Mouse (Mus musculus): ENCODE results near the gene Plxna4.

The Plxna4 gene

DNA sequence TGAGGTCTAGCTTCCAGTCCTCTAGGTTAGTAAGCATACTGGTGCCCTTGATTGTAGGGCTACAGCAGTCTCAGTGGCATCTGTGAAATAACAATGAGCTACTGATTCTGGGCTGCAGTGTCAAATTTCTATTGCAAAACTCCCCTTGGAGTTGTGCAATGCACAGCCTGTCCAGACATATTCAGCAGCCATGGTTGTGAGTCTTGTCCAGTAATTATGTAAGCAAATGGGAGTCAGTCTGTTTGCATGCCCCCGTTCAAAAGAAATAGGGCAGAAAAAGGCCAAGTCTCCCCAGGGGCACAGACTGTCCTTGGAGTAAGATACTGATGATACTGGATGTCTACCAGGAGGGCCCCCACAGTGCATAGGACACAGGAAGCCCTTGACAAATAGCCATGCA, 420.3 kb downstream of the Plxna4 start:
- no peak for DNase-seq (ENCODE audit: low spot score in 2 of 2)

DNA sequence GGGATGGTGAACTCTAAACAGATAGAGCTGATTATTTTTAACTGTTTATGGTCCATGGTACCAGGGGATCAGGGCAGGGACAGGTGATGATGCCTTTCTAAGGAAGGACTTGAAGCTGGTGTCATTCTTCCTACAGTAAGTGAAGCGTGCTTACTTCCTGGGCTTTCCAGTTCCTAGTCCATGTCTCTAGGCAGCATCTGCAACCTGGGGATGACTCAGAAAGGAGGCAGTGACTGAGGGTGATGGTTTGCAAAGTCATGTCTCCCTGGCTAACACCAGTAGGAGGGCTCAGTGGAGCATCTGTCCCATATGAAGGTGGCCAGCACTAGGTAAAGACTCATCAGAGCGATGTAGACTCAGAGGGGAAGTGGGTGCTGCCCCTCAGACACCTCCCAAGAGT, 427.6 kb downstream of the Plxna4 start:
- DNase-seq (ENCODE audit: low spot score in 2 of 2), result no peak

DNA sequence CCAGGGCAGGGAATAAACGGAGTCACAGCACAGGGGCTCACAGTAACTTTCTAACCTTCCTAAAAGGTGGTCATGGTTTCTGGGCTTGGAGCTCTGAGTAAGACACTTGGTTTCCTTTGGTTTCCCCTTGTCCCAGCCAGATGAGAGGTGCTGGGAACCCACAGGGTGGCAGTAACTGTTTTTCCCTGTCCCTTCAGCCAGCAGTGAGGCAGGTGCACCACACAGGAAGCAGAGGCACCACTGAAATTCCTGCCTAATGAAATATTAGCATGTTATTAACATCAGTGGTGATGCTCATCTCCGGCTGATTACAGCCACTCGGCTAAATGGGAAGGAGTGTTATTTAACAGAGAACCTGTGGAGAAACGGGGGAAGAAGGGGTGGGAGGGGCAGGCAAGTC, 428.1 kb downstream of the Plxna4 start:
- no peak for DNase-seq (ENCODE audit: low spot score in 2 of 2)

DNA sequence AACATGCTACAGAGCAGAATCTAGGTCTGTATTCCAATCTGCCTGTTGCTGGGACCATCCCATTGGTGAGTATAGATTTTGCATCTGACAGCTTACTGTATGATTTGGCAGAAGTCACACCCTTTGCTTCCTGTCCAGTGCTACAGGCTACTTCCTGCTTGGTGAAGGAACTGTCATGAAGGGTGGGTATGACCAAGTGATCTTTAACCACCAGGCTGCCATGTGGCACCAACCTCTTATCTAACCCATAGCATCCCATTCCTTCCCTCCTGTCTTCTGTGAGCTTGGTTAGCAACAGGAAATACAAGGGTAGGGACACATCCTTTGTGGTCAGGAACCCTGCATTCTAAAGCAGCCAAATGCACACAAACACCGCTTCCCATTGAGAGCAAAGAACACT, 429.6 kb downstream of the Plxna4 start:
- no peak for DNase-seq (ENCODE audit: low spot score in 2 of 2)

DNA sequence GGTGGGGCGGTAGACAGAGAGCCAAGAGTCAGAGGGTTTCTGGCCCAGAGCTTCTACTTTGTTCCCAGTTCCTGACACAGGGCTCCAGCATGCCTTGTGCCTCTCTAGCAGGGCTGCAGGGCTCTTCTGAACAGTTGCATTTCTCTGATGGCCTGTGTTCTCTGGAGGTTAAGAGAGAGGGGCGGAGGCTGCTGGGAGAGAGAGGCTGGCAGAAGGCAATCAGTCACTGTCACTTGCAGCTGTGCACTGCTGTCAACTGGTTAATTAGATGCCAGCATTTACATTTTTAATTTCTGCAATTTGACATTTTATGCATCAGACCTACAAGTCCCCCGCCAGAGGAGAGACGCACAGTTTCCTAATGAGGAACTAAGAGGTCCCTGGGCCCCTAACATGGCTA, 434.8 kb downstream of the Plxna4 start:
- DNase-seq (ENCODE audit: low spot score in 2 of 2), result no peak

DNA sequence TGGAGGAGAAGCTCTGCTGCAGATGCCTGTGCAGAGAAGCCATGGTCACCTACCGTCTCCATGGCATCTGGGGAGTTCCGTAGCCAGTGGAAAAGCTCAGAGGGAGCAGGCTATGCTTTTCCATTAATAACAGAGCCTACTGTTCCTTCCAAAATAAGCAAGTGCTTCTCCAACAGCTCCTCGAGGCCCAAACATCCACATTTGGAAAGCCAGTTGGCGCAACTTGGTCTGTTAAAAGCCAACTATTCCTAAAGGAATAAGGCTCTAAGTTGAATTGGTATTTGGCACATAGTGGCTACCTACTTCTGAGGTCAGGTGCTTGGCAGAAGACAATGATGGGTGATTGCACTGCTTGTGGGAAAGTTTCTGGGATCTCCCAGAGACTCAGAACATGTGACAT, 437.2 kb downstream of the Plxna4 start:
- DNase-seq (ENCODE audit: low spot score in 2 of 2), result no peak

DNA sequence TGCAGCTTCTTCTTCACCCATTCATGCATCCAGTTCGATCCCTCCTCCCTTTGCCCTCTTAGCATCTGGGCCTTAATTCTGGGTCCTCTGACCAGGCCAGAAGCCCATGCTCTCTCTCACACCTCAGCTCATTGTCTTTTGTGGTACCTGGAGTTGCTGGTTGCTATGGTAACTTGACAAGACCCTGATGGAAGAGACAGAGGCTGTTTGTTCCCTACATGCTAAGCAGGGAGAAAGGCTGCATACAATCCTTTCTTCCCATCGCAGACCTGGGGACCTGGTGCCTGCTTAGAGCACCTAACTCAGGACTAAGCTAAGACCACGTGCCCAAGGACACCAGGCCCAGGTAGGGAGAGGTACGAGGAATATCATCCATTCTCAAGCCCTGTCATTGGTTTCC, 443.2 kb downstream of the Plxna4 start:
- DNase-seq (ENCODE audit: low spot score in 2 of 2), result no peak

DNA sequence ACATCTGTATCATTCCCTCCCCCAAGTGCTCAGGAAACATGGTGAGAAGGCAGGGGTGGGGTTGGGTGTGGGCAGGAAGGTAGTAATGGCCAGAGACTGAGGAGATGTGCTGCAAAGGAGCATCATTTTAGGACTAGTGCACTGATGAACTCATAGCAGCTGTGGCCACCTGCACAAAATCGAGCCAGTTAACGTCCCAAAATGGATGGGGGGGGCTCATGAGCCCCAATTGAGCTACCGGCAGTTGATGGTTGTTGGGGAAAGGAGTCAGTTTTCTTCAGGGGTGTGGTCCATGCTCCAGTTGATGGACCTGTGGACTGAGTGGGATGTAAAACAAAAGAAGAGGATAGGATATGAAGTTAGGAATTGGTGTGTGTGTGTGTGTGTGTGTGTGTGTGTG, 448.5 kb downstream of the Plxna4 start:
- no peak for DNase-seq (ENCODE audit: low spot score in 2 of 2)

DNA sequence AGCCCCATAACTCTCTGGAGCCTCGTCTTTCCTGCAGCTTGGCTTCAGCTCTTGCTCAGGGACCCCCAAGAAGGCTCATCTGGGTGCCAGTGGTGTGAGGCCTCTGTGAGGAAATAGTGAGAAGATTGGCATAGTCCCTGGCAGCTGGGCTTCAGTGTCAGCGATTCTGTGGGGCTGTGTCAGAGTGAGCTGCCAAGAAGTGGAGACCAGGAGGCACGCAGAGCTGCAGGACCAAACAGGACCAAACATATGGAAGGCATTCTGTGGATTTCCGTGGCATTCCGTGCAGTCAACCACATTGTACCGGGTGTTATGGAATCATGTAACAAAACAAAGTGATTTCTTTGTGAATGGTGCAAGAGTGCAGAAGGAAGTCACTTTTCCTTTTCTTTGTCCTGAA, 461.1 kb downstream of the Plxna4 start:
- no peak for DNase-seq (ENCODE audit: low spot score in 2 of 2)

DNA sequence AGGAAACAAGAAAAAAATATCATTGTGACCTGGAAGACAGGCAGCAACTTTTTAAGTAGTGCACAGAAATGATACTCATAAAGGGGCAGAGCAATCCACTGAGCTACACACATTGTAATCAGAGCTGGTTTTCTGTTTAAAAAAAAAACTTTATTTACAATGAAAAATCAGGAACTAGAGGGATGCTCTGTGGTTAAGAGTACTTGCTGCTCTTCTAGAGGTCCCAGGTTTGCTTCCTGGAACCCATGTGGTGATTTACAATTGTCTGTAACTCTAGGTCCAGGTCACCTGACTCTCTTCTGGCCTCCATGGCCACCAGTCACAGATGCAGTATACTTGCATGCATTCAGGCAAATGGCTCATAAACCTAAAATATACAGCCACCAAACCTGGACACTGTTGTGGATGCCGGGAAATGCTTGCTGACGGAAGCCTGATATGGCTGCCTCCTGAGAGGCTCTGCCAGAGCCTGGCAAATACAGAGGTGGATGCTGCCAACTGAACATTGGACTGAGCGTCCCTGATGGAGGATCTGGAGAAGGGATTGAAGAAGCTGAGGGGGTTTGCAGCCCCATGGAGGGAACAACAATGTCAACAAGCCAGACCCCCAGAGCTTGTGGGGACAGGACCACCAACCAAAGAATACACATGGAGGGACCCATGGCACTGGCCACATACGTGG, 465.3 kb downstream of the Plxna4 start:
- DNase-seq (ENCODE audit: low spot score in 2 of 2), result no peak

DNA sequence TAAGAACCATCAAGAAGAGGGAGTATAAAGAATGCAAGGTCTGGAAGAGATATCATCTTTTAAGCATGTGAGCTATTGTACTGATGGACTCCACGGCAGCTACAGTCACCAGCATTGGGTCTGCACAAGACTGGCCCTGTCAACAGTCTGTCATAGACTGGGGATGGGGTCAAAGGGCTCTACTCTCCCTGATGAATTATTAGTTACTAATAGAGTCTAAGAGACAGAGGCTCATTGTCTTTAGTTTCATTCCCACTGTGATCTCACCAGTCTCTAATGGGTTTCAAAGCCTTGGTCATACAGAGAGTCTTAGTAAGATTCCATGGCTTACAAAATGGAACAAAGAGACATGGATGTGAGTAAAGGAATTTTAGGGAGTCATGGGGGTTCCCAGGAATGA, 467.1 kb downstream of the Plxna4 start:
- no peak for DNase-seq (ENCODE audit: low spot score in 2 of 2)

DNA sequence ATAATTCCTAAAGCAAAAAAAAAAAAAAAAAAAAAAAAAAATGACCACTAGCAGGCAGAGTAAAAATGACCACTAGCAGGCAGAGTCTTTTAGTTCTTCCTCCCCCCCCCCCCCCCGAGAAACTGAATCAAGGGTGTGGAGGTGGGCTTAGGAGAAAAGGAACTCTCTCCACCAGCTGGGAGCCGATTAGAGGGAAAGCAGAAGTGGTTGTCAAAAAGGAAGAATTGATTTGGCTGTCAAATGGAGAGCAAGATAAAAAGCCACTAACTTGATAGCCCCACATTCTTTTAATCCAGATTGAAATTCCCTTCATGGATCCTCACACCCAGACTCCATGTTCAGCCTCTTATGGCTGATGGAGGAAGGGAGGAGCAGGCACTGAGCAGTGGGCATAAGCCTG, 478.8 kb downstream of the Plxna4 start:
- no peak for DNase-seq (ENCODE audit: low spot score in 2 of 2)

DNA sequence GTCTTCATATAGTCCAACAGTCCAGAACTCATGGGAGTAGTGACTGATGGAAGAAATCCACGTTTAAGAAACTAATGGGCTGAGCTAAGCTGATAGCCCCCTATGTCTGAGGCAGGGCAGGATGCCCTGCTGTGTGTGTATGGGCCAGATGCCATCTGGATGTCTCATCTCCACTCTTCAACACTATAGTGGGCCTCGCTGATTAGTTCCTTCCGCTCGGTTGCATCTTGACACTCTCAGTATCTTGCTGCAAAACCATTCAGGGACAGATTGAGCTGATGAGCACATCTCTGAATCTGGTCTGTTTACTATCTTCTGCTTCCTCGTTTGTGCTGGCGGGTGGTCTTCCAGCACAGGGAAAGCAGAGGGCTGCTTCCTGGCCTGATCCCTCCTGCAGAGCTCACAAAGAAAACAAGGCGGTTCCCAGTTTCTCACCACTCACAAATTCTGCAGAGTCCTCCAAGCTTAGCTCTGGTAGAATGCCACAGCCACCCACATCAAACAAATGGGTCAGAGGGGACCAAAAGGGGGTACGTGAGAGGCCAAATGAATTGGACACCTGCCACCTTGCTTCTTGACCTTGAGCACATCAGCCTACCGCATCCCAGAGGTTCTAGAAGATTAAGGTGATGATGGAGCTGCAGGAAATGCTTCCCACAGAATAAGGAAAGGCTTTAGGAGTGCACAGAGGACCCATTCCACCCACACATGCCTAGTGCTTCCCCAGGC, 482.3 kb downstream of the Plxna4 start:
- DNase-seq (ENCODE audit: low spot score in 2 of 2), result no peak

Data from spleen, postnatal 14 days (tissue).